Mouse (Mus musculus) layer of hippocampus, postnatal 14 days (tissue): ENCODE results near the gene Mbnl2. TPM values are rescaled to one million over a fixed set of nuclear protein-coding genes. Genes with fewer than 3 reads are reported as not detected.

Experiments used
- DNase-seq, 2 experiments: peaks; one replicate each; pipeline ENCODE4 v3.0.0; 2021 to 2022; ENCODE audit warnings: low spot score in 2 of 2, mixed read lengths in 1 of 2
- total RNA-seq, 2 experiments: library from RNA; stranded (reverse); gene quantifications; 2 replicates each; pipeline ENCODE4 v1.2.3; 2021

Mbnl2 gene
- total RNA-seq, 2 experiments from 2014 or later, result 201 to 204 TPM

GRCm38 (mm10) chr14:120271096-120271495, 4.4 kb upstream of the Mbnl2 start:
- DNase-seq, result no peak

DNA sequence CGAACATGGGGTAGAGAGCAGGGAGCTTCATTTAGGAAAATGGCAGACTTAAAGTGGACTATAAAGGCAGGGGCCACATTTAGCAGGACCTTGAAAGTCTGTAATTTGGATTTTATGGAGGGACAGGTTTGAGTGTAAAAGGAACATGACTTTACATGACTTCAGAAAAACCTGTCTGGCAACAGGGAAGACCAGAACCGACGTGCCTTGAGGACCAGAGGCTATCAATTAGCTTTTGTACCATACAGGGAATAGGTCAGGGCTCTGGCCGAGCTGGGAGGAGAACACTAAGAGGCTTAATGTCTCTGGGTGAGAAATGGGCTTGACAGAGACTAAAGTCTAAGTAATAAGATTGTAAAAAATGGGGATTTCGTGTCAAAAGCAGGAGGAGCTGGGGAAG, 1.7 kb upstream of the Mbnl2 start:
- DNase-seq, result no peak

- DNase-seq, result no peak
Measured at GRCm38 (mm10) chr14:120274746-120275145, 723 bp upstream of the Mbnl2 start.

DNA sequence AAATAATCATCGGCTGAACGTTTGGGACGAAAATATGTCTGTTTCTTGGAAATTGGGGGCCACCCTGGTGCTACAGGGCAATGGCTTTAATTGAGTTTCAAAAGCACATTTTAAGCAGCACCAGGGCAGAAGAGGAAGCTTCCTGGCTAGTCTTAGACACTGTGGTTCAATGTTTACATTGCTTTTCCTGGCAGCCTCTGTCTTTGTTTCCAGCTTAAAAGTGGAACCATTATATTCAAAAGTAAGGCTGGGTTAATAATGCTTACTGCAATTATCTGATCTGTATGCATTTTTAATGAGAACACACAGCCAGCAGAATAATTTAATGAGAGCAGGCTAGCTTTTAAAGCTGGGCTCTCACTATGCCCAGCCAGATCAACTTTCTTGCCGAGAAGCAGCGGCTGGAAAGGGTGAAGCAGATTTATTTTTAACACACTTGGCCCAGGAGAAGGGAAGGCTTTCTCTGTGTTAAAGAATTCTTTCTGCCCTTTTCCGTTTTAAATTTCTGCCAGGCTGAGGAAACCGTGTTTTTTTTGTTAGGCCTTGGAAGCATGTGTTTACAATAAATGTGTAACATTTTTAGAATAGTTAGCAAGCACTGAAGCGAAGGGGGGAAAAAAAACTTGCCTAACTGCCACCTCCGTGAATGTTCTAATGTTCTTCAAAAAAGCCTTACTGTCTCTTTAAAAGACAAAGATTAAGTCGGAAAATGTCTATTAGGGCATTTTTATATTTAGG, 1.0 kb downstream of the Mbnl2 start:
- no peak for DNase-seq

DNA sequence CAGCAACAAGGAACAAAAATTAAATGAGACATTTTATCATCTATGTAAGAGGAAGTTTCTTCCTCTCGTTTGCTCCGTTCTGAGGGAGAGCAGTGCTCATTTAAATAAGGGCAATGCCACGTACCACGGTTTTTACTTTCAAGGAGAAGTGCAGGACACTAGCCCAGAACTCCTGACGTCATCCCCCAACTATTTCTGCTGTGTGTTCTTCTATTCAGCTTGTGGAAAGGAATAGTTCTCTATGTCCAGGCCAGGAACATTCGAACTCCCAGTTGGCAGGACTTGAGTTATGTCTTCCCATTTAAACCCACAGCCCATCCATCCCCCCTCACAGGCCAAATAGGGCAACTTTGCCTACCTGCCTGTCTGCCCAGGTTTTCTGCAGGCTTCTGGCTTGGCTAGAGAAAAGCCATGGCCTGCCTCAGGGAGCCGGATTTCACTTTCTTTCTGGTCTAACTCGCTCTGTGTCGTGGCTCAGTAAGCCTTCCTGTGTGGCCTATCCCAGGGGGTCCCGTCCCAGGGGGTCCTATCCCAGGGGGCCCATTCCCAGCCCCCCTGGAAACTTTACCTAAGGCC, 1.7 kb downstream of the Mbnl2 start:
- peak in 1 of 2 experiments; percentile 64 for DNase-seq

DNA sequence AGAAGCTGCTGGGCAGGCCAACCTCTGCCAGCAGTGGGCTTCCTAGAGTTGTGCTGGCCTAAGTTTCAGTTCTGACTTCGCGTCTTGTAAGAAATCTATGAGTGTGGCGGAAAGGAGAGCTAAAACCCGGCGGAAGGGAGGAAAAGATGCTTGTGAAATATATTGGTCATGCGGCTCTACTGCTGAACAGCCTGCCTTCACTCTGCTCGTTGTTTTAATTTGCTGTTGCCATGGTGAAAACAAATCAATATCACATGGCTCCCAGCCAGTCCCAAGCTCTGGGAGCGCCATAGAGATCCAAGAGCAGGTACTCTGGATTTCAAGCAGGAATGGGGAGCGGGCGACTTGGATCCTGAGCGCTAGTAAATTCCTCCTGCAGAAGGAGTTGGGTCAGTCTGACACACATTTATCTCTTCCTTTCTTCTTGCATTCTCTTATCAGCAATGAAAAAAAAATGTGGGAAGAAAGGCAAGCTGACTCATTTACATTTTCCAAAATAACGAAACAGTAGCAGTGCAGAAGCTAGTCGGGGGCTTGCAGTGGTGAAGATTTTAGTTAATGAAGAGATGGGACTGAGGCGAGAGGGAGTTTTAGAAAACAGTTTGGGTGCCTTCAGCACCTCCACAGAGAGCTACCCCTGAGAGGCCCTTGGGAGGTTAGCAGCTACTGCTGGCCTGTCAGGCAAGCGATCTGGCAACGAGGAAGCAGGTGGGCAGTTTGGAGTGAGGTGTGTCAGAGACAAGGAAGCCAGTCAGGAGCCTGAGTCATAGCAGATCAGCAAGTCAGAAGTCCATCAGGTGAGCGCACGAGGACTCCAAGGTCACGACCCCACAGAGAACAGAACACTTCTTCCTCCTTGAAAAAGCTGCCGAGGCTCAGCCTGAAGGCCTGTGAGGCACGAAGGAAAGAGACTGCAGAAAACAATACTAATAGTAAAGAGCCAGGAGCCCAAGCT, 3.1 kb downstream of the Mbnl2 start:
- peak; percentile 72 to 77 for DNase-seq

GRCm38 (mm10) chr14:120280136-120280535, 4.7 kb downstream of the Mbnl2 start:
- no peak for DNase-seq

GRCm38 (mm10) chr14:120283787-120284186, 8.3 kb downstream of the Mbnl2 start:
- peak in 1 of 2 experiments; percentile 51 for DNase-seq

- DNase-seq, result no peak
Measured at GRCm38 (mm10) chr14:120284504-120284903, 9.0 kb downstream of the Mbnl2 start.

- no peak for DNase-seq
Measured at GRCm38 (mm10) chr14:120287121-120287986, 11.9 kb downstream of the Mbnl2 start.

- no peak for DNase-seq
Measured at GRCm38 (mm10) chr14:120287987-120288275, 12.5 kb downstream of the Mbnl2 start.

DNA sequence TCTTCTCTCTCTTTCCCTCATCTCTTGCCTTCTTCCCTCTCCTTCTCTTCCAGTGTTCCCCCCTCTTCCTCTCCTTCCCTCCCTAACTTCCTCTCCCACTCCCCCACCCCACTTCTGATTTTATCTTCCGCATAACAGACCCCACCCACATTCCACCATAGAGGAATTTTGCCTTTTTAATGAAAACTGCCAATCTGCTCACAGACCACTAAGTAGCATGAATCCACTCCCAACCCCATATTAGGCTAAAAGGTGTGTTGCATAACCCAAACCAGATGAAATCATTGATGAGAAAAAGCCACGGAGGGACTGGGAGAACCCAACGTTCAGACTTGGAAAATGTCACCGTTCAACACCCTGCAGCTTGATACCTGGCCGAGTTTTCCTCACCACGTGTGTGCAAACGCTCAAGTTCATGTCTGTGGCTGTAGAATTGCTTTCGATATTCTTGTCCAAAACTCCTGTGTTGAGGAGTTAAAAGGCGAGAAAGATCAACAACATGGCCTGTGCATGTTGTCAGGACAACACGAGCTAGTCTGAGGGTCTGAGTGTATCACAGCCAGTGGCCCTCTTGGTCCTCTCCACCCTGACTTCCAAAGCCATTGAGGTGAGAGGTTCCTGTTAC, 13.0 kb downstream of the Mbnl2 start:
- DNase-seq, result no peak

- DNase-seq, result no peak
Measured at GRCm38 (mm10) chr14:120289065-120289464, 13.6 kb downstream of the Mbnl2 start.

DNA sequence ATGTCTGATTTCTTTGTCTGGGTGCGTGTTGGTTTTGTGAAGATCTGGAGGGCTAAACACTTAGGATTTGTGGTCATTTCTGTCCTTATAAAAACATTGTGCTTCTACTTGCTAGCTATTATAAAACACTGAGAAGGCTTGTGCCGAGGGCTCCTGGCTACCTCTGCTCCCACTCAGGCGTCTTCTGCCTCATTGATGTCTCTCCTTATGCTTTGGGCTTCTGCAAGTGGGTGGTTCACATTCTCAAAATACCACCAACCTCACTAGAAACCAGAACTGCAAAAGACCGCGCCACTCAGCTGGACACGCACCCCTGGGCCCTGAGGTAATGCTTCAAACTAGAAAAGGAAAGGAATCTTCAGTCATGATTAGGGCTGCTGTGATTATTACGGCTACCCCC, 14.1 kb downstream of the Mbnl2 start:
- DNase-seq, result no peak

- no peak for DNase-seq
Measured at GRCm38 (mm10) chr14:120291226-120291757, 15.8 kb downstream of the Mbnl2 start.

DNA sequence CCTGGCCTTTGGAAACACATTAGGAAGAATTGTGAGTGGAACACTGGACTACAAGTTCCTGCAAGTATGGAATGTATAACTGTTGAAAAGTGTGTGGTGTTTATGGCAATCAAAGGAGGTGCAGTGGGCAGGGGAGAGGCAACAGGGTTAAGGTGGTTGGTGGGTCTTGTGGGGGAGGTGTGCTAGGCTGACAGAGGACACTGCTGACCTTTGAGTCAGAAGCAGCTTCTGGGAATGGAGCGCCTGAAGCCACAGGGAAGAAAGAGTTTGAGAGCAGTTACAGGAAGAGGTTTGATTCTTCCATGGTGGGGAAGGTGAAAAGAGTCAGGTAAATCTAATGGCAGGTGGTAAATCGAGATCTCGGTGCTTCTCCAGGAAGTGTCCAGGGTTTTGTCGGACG, 16.7 kb downstream of the Mbnl2 start:
- no peak for DNase-seq

GRCm38 (mm10) chr14:120292617-120293195, 17.2 kb downstream of the Mbnl2 start:
- no peak for DNase-seq

DNA sequence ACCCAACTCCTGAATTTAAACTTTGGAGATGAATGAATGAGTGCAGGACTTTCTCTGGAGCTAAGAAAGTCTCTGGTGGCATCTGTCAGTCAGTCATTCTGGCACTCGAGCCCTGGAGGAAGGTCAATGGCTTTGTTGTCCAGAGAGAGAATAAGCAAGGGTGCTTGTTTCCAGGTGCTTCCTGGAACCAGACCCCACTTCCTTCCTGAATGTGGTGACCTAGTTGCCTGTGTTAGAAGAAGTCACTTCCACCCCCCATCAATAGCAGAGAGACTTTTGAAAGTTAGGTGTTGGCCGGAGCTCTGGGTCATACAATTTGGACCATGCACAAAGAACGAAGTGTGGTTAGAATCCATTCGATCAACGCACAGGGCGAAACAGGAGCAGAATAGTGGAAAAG, 19.0 kb downstream of the Mbnl2 start:
- DNase-seq, result no peak

- no peak for DNase-seq
Measured at GRCm38 (mm10) chr14:120295355-120296220, 20.1 kb downstream of the Mbnl2 start.
